Comparison of ENCODE assay signal across 18 mouse cellular contexts in the genomic region with DNA sequence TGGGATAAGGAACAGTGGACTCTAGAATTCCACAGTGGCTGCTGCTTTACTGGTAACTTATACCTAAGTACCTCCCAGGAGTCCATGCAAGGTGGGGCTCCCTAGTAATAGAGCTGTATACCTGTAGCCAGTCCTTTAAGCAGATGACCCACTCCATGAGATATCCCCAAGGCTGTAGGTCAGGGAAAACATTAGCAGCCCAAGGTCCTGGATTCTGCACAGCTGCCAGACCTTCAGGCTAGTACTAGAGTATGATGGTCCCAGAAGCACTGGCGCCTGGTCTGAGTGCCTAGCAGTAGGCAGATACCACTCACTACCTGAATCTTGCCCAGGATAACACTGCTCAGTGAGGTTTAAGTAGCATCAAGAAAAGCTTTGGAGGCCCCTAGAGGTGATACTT. TPM values are rescaled to one million over a fixed set of nuclear protein-coding genes. Genes with fewer than 3 reads are reported as not detected.
DNase-seq lines count a peak whose midpoint lies in the region; ATAC-seq and TF ChIP-seq lines count a peak whose summit lies in the region.
"Had no signal": no experiment of that assay in that cellular context is flagged by ENCODE, and none has a peak within 500 bp of the region (broad histone marks: within the 10 kb centered on the region; RNA-seq: fewer than 3 reads in every experiment).

No protein-coding gene starts in this region.

- H3K27me3 ChIP-seq in liver, postnatal 0 days (ENCODE audit: insufficient read depth, low read length): no peaks in the 10 kb centered on the region
- no peaks in the 10 kb centered on the region for H3K27me3 ChIP-seq in CH12.LX (replicated peaks)
- H3K27me3 ChIP-seq in small intestine, adult 2 months (ENCODE audit: control insufficient read depth, insufficient read depth, low read length): no peaks in the 10 kb centered on the region
- no peaks in the 10 kb centered on the region for H3K27me3 ChIP-seq in midbrain, embryonic 15.5 days (replicated peaks)
- H3K27me3 ChIP-seq: embryonic facial prominence, embryonic 13.5 days; forebrain, embryonic 12.5 days; heart, embryonic 15.5 days; hindbrain, embryonic 13.5 days had no signal

- H3K36me3 ChIP-seq in liver, postnatal 0 days (replicated peaks; ENCODE audit: insufficient read depth, low read length): no peaks in the 10 kb centered on the region
- H3K36me3 ChIP-seq in CH12.LX (replicated peaks in 1 of 2; ENCODE audit: control insufficient read depth in 1 of 2, insufficient read depth in 1 of 2, low read length in 1 of 2): peaks cover 0 to 3% of the 10 kb centered on the region in 2 experiments
- no peaks in the 10 kb centered on the region for H3K36me3 ChIP-seq in small intestine, adult 2 months (ENCODE audit: control insufficient read depth, insufficient read depth, low read length)
- H3K36me3 ChIP-seq in midbrain, embryonic 15.5 days (replicated peaks): no peaks in the 10 kb centered on the region
- H3K36me3 ChIP-seq: embryonic facial prominence, embryonic 13.5 days; forebrain, embryonic 12.5 days; heart, embryonic 15.5 days; hindbrain, embryonic 13.5 days had no signal

- 81% methylated on average over 1 of the region's 1 CpGs for WGBS in liver, postnatal 0 days (ENCODE audit: insufficient replicate concordance)
- WGBS in small intestine, adult 2 months: 82% methylated on average over 1 of the region's 1 CpGs
- WGBS in midbrain, embryonic 15.5 days: 96% methylated on average over 1 of the region's 1 CpGs

- TF ChIP-seq POLR2A in CH12.LX (IDR thresholded peaks at IDR 0.05; ENCODE audit: low read depth, low read length): no peak
- no peak for TF ChIP-seq POLR2A in small intestine, adult 2 months (IDR thresholded peaks at IDR 0.05; ENCODE audit: low read depth, low read length)

- no peak overlapping the region for H3K9ac ChIP-seq in liver, postnatal 0 days (replicated peaks)
- no peak overlapping the region for H3K9ac ChIP-seq in CH12.LX (ENCODE audit: insufficient read depth, low read depth)
- no peak overlapping the region for H3K9ac ChIP-seq in midbrain, embryonic 15.5 days
- H3K9ac ChIP-seq: embryonic facial prominence, embryonic 13.5 days; forebrain, embryonic 12.5 days; heart, embryonic 15.5 days; hindbrain, embryonic 13.5 days had no signal

- H3K79me2 ChIP-seq in CH12.LX (replicated peaks; ENCODE audit: control insufficient read depth, extremely low read depth, insufficient read depth, poor library complexity, severe bottlenecking): no peaks in the 10 kb centered on the region; the same call in 1 of the 2 replicates

- TF ChIP-seq EP300 in liver, postnatal 0 days (IDR thresholded peaks at IDR 0.05; ENCODE audit: low read depth): no peak
- TF ChIP-seq EP300 in CH12.LX (IDR thresholded peaks at IDR 0.05; ENCODE audit: low read length): no peak

- no peak for TF ChIP-seq CTCF in liver, postnatal 0 days (IDR thresholded peaks at IDR 0.05; ENCODE audit: low read depth)
- TF ChIP-seq CTCF in CH12.LX (conservative IDR thresholded peaks at IDR 0.05 in 1 of 2, IDR thresholded peaks at IDR 0.05 in 1 of 2; ENCODE audit: low read depth in 2 of 2, low read length in 2 of 2): no peak
- TF ChIP-seq CTCF in small intestine, adult 2 months (IDR thresholded peaks at IDR 0.05; ENCODE audit: extremely low read depth, insufficient read length, insufficient replicate concordance, low read depth, low read length): no peak

- peaks cover 12% of the 10 kb centered on the region for H3K4me1 ChIP-seq in liver, postnatal 0 days (ENCODE audit: insufficient read depth)
- H3K4me1 ChIP-seq in CH12.LX (ENCODE audit: control insufficient read depth in 1 of 2, insufficient read depth in 2 of 2): peaks cover 30 to 64% of the 10 kb centered on the region in 2 experiments
- H3K4me1 ChIP-seq in brown adipose tissue, adult 24 weeks (ENCODE audit: control insufficient read depth, insufficient read depth, insufficient read length, low read length): peaks cover 20% of the 10 kb centered on the region
- peaks cover 43% of the 10 kb centered on the region for H3K4me1 ChIP-seq in small intestine, adult 2 months (ENCODE audit: control insufficient read depth, insufficient read depth, insufficient read length, low read length)
- no peaks in the 10 kb centered on the region for H3K4me1 ChIP-seq in midbrain, embryonic 15.5 days
- H3K4me1 ChIP-seq: forebrain, embryonic 12.5 days; hindbrain, embryonic 13.5 days had no signal

- H3K27ac ChIP-seq in liver, postnatal 0 days (ENCODE audit: low read depth): peak overlapping the region; percentile 7
- peak overlapping the region; percentile 72; the same call in 1 of the 2 replicates for H3K27ac ChIP-seq in CH12.LX (ENCODE audit: insufficient read depth, low read depth)
- peak overlapping the region; percentile 19; the same call in 1 of the 2 replicates for H3K27ac ChIP-seq in brown adipose tissue, adult 24 weeks (replicated peaks; ENCODE audit: low read depth, low read length)
- peak overlapping the region; percentile 54 for H3K27ac ChIP-seq in small intestine, adult 2 months (ENCODE audit: insufficient read depth, low read depth, low read length)
- no peak overlapping the region for H3K27ac ChIP-seq in midbrain, embryonic 15.5 days
- H3K27ac ChIP-seq: embryonic facial prominence, embryonic 13.5 days; forebrain, embryonic 12.5 days; heart, adult 2 months; heart, embryonic 15.5 days; hindbrain, embryonic 13.5 days had no signal

- H3K4me2 ChIP-seq in liver, postnatal 0 days (ENCODE audit: low read depth, low read length): no peak overlapping the region
- no peak overlapping the region for H3K4me2 ChIP-seq in CH12.LX (ENCODE audit: insufficient read depth, low read depth, poor library complexity, severe bottlenecking)
- H3K4me2 ChIP-seq in midbrain, embryonic 15.5 days: no peak overlapping the region
- H3K4me2 ChIP-seq: embryonic facial prominence, embryonic 13.5 days; forebrain, embryonic 12.5 days; heart, embryonic 11.5 days; heart, embryonic 15.5 days; hindbrain, embryonic 13.5 days had no signal

- no peak overlapping the region for H3K4me3 ChIP-seq in liver, postnatal 0 days (ENCODE audit: low read depth, low read length)
- no peak overlapping the region for H3K4me3 ChIP-seq in CH12.LX (replicated peaks in 1 of 3; ENCODE audit: low read depth in 2 of 3, low read length in 2 of 3, poor library complexity in 1 of 3)
- no peak overlapping the region for H3K4me3 ChIP-seq in brown adipose tissue, adult 24 weeks (ENCODE audit: insufficient read depth, low read depth, low read length)
- no peak overlapping the region for H3K4me3 ChIP-seq in small intestine, adult 2 months (ENCODE audit: low read depth, low read length)
- H3K4me3 ChIP-seq in midbrain, embryonic 15.5 days: no peak overlapping the region
- H3K4me3 ChIP-seq: embryonic facial prominence, embryonic 13.5 days; forebrain, embryonic 12.5 days; heart, adult 2 months; heart, embryonic 15.5 days; hindbrain, embryonic 13.5 days had no signal

- no peak for ATAC-seq in liver, postnatal 0 days
- ATAC-seq in midbrain, embryonic 15.5 days (replicated peaks): no peak
- ATAC-seq: forebrain, embryonic 16.5 days had no signal

- no peaks in the 10 kb centered on the region for H3K9me3 ChIP-seq in liver, postnatal 0 days (ENCODE audit: low read length)
- no peaks in the 10 kb centered on the region for H3K9me3 ChIP-seq in CH12.LX (replicated peaks; ENCODE audit: low read length)
- H3K9me3 ChIP-seq in midbrain, embryonic 15.5 days: no peaks in the 10 kb centered on the region
- H3K9me3 ChIP-seq: embryonic facial prominence, embryonic 13.5 days; forebrain, embryonic 12.5 days; heart, embryonic 15.5 days; hindbrain, embryonic 13.5 days had no signal

- in situ Hi-C loops in CH12.LX (cut with MboI; ENCODE audit: low pct_ligation_motif_present, low pct_unique_long_range_greater_than_20kb, low sequenced_read_pairs): no loop called here

- no peak for DNase-seq in liver, postnatal 0 days
- no peak for DNase-seq in liver
- no peak for DNase-seq in CH12.LX (ENCODE audit: extremely low read depth)
- DNase-seq: cerebellum, adult 18-20 months; cerebellum, adult 9-11 months; cerebellum, postnatal 36 days; gastrocnemius, postnatal 14 days; heart, postnatal 14 days had no signal

- dilution Hi-C loops in CH12.LX (cut with MboI; ENCODE audit: extremely low pct_ligation_motif_present, extremely low pct_unique_long_range_greater_than_20kb, low sequenced_read_pairs): no loop called here

- no peak for TF ChIP-seq RAD21 in CH12.LX (IDR thresholded peaks at IDR 0.05; ENCODE audit: low read depth, low read length)

TF ChIP-seq in CH12.LX, 34 proteins besides CTCF, POLR2A, EP300 and RAD21 (continues in another document):
- TF ChIP-seq MEF2A (IDR thresholded peaks at IDR 0.05; ENCODE audit: borderline replicate concordance, low read depth, low read length): no peak
- TF ChIP-seq CHD2 (IDR thresholded peaks at IDR 0.05; ENCODE audit: low read length): no peak
- TF ChIP-seq POLR2AphosphoS2 (IDR thresholded peaks at IDR 0.05; ENCODE audit: low read depth, low read length): no peak
- no peak for TF ChIP-seq NELFE (IDR thresholded peaks at IDR 0.05; ENCODE audit: low read depth, low read length)
- no peak for TF ChIP-seq HCFC1 (IDR thresholded peaks at IDR 0.05; ENCODE audit: low read depth, low read length)
- TF ChIP-seq MAX (IDR thresholded peaks at IDR 0.05; ENCODE audit: low read length): no peak
- no peak for TF ChIP-seq PAX5 (IDR thresholded peaks at IDR 0.05; ENCODE audit: low read length)
- no peak for TF ChIP-seq UBTF (IDR thresholded peaks at IDR 0.05; ENCODE audit: low read depth, low read length)
- TF ChIP-seq ZNF384 (IDR thresholded peaks at IDR 0.05; ENCODE audit: low read depth, low read length): no peak
- no peak for TF ChIP-seq MAFK (IDR thresholded peaks at IDR 0.05; ENCODE audit: insufficient replicate concordance, low read length)
- TF ChIP-seq RCOR1 (conservative IDR thresholded peaks at IDR 0.05; ENCODE audit: low read depth, low read length): no peak
- TF ChIP-seq SMC3 (IDR thresholded peaks at IDR 0.05; ENCODE audit: low read depth, low read length): no peak
- TF ChIP-seq E2F4 (IDR thresholded peaks at IDR 0.05; ENCODE audit: insufficient replicate concordance, low read depth, low read length): no peak
- TF ChIP-seq GABPA (IDR thresholded peaks at IDR 0.05; ENCODE audit: insufficient replicate concordance, low read depth, low read length): no peak
- no peak for TF ChIP-seq JUN (IDR thresholded peaks at IDR 0.05; ENCODE audit: insufficient read depth, low read depth, low read length)
- no peak for TF ChIP-seq ZKSCAN1 (IDR thresholded peaks at IDR 0.05; ENCODE audit: borderline replicate concordance, low read depth, low read length)

RNA-seq across cellular contexts. Expression of a gene that starts 28.7 kb away (rescaled TPM):
- polyA plus RNA-seq in liver, postnatal 0 days (2015; fragmentation: Nextera tagmentation; extraction: Ambion mirVana): 1.3 and 1.5 TPM in 2 replicates
- total RNA-seq in CH12.LX (2012; rRNA removed) (4.8 and 5.3 TPM in 2 replicates), CH12.LX (2014; rRNA removed) (0.82 and 1.4 TPM in 2 replicates)
- 10.1 and 12.4 TPM in 2 replicates for polyA plus RNA-seq in CH12.LX (2012; ENCODE audit: insufficient read length, low read depth)
- polyA plus RNA-seq in brown adipose tissue, adult 24 weeks (2012; ENCODE audit: insufficient read depth, insufficient read length, missing spikeins): 1.9 and 2.6 TPM in 2 replicates
- polyA plus RNA-seq in small intestine, adult 2 months (2012; rRNA removed): 12.3 and 36.8 TPM in 2 replicates
- 0.50 and 0.80 TPM in 2 replicates for polyA plus RNA-seq in midbrain, embryonic 15.5 days (2015; fragmentation: Nextera tagmentation; extraction: Ambion mirVana)
